Mouse (Mus musculus): ENCODE measurements around the gene Lst1.

Gene Lst1

GRCm38 (mm10) chr17:35185639-35186611, 2.3 kb downstream of the Lst1 start:
- peak; percentile 67 for DNase-seq (ENCODE audit: low spot score)

- DNase-seq (ENCODE audit: low spot score) = no peak
These were observed 8.1 kb downstream of the Lst1 start for GRCm38 (mm10) chr17:35180093-35180492.

- DNase-seq (ENCODE audit: low spot score) = peak; percentile 78
These were observed 9.7 kb downstream of the Lst1 start for GRCm38 (mm10) chr17:35178528-35178927.

- no peak for DNase-seq (ENCODE audit: low spot score)
These were observed 12.3 kb downstream of the Lst1 start, which contains the start of gene Aif1 for GRCm38 (mm10) chr17:35175968-35176367. Gene Aif1, minus strand, starts transcription at chr17:35176068.

DNA sequence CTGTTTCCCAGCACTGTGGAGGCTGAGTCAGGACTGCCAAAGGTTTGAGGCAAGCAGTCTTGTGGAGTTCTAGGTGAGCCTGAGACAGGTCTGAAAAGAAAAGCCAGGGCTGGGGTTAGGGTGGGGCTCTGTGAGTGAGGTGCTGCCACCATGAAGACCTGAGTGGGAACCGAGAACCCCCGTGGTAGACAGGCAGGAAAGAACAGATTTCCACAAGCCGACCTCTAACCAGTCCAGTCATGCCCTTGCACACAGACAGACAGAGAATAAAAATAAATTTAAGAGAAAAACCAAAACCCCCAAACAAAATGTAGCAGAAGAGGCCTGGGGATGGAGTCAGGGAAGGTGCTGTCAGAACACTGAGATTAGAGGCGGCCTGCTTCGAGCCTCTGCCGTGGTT, 12.9 kb downstream of the Lst1 start:
- DNase-seq (ENCODE audit: low spot score) = no peak

GRCm38 (mm10) chr17:35174201-35174977, 13.8 kb downstream of the Lst1 start:
- no peak for DNase-seq (ENCODE audit: low spot score)

DNA sequence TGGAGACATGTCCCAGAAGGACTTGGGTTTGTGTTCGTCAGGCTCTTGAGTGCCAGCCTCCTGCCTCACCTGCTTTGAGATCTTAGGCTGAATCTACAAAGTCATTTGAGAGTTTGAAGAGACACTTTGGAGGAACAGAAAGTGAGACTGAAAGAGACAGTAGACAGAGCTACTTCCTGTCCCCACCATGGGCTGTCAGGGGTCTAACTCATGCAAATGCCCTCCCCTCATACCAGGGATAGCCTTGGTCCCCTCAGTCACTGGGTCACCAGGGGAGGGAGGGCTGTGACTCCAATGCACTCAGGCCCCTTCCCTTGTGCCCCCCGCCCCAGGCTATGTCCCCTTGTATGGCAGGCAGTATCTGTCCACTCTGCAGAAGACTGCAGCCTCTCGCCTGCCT, 14.9 kb downstream of the Lst1 start:
- DNase-seq (ENCODE audit: low spot score) = no peak

GRCm38 (mm10) chr17:35172445-35173234, 15.6 kb downstream of the Lst1 start:
- no peak for DNase-seq (ENCODE audit: low spot score)

DNA sequence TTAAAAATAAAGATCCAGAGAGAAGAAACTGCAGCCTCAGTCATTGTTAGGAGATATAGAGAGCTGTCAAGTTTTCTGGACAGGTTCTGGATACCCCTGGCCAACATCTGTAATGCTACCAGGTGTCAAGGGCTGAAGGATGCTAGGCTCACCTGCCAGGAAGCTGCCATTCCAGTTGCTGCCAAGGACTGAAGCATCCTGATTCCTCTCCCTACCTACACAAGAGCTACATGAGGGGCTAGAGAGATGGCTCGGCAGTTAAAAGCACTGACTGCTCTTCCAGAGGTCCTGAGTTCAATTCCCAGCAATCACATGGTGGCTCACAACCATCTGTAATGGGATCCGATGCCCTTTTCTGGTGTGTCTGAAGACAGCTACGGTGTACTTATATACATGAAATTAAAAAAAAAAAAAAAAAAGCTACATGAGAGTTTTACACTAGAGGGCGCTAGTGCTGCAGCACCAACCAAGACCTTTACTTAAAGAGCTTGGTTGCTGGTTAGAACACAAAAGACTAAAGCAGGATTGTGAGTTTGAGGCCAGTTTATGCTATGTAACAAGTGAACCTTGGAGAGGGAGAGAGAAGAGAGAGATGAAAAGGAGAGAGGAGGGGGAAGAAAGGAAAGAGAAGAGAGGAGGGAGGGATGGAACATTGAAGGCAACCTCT, 19.6 kb downstream of the Lst1 start:
- DNase-seq (ENCODE audit: low spot score) = no peak

DNA sequence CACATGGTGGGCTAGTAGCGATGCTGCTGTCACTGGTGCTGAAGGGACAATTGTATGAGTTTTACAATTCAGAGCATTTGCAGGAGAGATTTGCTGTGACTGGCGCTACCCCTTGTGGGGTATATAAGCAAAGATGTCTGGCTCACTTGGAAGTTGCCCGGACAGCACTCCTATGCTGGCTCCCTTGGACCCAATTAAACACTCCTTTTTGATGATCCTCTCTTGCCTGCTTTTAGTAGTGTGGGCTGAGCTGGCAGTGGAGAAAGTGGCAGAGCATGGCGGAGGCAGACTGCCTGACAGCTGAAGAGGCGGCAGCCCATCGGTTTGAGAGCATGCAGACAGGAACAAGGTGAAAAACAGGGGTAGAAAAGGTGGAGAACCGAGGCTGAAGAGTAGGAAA, 20.4 kb downstream of the Lst1 start:
- no peak for DNase-seq (ENCODE audit: low spot score)

- DNase-seq (ENCODE audit: low spot score) = no peak
These were observed 21.7 kb downstream of the Lst1 start for GRCm38 (mm10) chr17:35166352-35167035.

DNA sequence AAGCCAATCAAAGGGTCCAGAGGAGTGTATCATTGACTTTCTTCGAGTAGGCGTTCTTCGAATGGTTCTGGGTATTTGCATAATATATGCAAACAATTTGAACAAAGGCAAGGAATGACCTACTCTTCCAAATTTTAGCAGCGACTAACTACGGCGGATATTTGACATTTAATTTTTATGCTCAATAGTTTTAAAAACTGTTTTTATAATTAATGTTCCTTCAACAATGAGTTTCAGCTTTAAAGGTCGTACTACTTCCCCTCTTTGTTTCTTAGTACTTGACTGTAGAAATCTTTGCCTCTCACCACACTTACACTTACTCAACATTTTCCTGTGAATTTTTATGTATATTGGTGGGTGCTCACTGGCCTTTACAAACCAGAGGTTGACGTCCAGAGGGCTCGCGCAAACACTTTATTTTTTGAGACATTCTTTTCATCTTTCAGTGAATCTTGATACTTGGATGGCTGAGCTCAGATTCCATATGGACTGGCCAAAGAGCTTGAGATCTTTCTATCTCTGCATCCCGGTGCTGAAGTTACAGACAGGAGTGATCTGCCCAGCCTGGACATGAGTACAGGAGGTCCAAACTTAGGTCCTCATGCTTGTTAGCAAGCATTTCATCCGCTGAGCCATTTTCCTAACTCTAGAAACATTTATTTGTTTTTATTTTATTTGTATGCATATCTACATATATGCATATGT, 22.6 kb downstream of the Lst1 start:
- no peak for DNase-seq (ENCODE audit: low spot score)

- peak; percentile 96 for DNase-seq (ENCODE audit: low spot score)
These were observed 23.4 kb downstream of the Lst1 start, which contains the start of gene Prrc2a for GRCm38 (mm10) chr17:35164568-35165450. Gene Prrc2a, minus strand, starts transcription at chr17:35164897.

GRCm38 (mm10) chr17:35164218-35164567, 24.0 kb downstream of the Lst1 start:
- DNase-seq (ENCODE audit: low spot score) = no peak

- DNase-seq (ENCODE audit: low spot score) = no peak
These were observed 24.7 kb downstream of the Lst1 start for GRCm38 (mm10) chr17:35163326-35164081.

DNA sequence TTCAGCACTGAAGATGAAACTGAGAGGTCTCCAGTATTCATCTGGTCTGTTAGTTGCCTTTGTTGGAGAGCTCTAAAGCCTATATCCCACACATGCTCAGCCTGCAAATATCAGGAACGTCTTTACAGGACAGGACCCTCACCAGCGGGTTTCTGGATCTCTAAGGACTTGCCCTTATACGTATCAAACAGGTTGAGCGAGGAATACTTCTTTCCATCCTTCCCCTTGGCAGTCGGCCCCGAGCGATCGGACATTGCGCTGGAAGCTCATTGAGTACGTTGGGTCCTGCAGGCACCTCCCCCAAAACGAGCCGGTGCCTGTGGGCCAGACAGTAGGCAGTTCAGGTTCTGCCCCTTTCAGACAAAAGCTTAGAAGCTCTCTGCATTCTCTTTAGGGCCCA, 25.5 kb downstream of the Lst1 start:
- peak; percentile 52 for DNase-seq (ENCODE audit: low spot score)

DNA sequence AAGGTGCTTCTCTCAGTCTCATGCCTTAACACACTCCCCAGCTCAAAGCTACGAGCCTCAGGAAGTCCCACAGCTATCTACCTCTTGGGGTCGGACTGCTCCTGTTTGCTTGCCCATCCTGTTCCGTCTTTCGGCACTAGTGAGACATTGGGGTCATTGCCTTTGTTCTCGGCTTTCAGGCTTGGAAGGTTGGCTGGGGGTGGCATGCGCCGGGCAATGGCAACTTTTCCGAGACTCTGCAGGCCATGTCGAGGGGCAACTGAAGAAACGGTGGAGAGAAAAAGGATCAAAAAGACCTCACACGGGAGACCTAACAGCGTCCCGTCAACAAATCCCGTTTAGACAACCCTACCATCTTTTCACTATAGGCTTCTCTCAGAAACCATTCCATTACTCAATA, 26.1 kb downstream of the Lst1 start:
- DNase-seq (ENCODE audit: low spot score) = no peak

DNA sequence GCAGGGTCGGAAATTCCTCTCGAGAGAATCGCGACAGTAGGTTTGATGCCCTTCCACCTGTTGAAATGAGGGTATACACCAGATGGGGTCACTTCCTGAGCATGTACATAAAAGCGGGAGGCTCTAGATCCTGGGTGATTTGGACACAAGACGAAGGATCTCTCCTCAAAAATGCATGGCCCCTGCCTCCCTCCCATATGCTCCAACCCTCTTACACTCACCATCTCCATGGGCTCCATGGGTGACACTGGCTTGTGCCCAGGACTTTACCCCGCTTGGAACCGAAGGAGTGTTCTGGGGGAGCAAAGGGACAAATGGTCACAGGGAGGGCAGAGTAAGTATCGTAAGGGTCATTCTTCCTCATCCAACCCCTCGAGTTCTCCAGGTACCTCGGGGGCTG, 26.8 kb downstream of the Lst1 start:
- no peak for DNase-seq (ENCODE audit: low spot score)

GRCm38 (mm10) chr17:35159638-35160037, 28.6 kb downstream of the Lst1 start:
- DNase-seq (ENCODE audit: low spot score) = no peak
